Mouse (Mus musculus) midbrain, embryonic 11.5 days (tissue): ENCODE data around the gene Peli1. TPM values are rescaled to one million over a fixed set of nuclear protein-coding genes. Genes with fewer than 3 reads are reported as not detected.

Source experiments
- ATAC-seq: fragments of 200-750 bp; cut with Nextera tagmentation; 2 replicates; pipeline ENCODE4 v1.8.0; 2017; ENCODE audit warnings: moderate TSS enrichment, moderate library complexity; ENCODE audit not compliant: low FRiP score
- DNase-seq: peaks from one replicate; pipeline ENCODE4 v3.0.0; 2015; ENCODE audit warnings: low spot score; ENCODE audit errors: missing footprints
- H3K27ac ChIP-seq: fragments of 300-500 bp; sonication (generic); 2 replicates; pipeline ENCODE4 v1.5.1; 2014; ENCODE audit warnings: low read depth, low read length
- H3K27me3 ChIP-seq: fragments of 300-500 bp; sonication (generic); 2 replicates; pipeline ENCODE4 v1.6.1; 2014; ENCODE audit warnings: mild to moderate bottlenecking, low read length, moderate library complexity, mixed read lengths; ENCODE audit not compliant: control insufficient read depth, insufficient read depth
- H3K36me3 ChIP-seq: fragments of 300-500 bp; sonication (generic); 2 replicates; pipeline ENCODE4 v1.6.1; 2014; ENCODE audit warnings: mild to moderate bottlenecking, low read length, moderate library complexity, mixed read lengths; ENCODE audit not compliant: control insufficient read depth, insufficient read depth
- H3K4me1 ChIP-seq: fragments of 300-500 bp; sonication (generic); 2 replicates; pipeline ENCODE4 v1.6.1; 2014; ENCODE audit warnings: low read length; ENCODE audit not compliant: control insufficient read depth, insufficient read depth
- H3K4me2 ChIP-seq: fragments of 300-500 bp; sonication (generic); 2 replicates; pipeline ENCODE4 v1.6.1; 2014; ENCODE audit warnings: mild to moderate bottlenecking, moderate library complexity
- H3K4me3 ChIP-seq: fragments of 300-500 bp; sonication (generic); 2 replicates; pipeline ENCODE4 v1.5.1; 2014; ENCODE audit warnings: low read depth, low read length
- H3K9ac ChIP-seq: fragments of 300-500 bp; sonication (generic); 2 replicates; pipeline ENCODE4 v1.6.1; 2014; ENCODE audit warnings: low read length
- H3K9me3 ChIP-seq: fragments of 300-500 bp; sonication (generic); 2 replicates; pipeline ENCODE4 v1.6.1; 2016; ENCODE audit warnings: low read length; ENCODE audit not compliant: control insufficient read depth
- WGBS: fragments of 180-500 bp; shearing (Covaris S2); extraction: QIAGEN DNeasy Blood & Tissue Kit; methylation state at CpG from one replicate; pipeline ENCODE4 v1.1.7; 2014; 5-methylcytosine and 5-hydroxymethylcytosine counted together
- polyA plus RNA-seq: library from polyadenylated mRNA; unstranded; fragments of >200 nt; fragmentation: Nextera tagmentation; extraction: Ambion mirVana; gene quantifications from 2 replicates; pipeline ENCODE4 v1.2.1, GENCODE M21; 2014

Peli1 gene
- polyA plus RNA-seq, 1 experiment from 2014 or later, result 108 TPM

- no peak for DNase-seq
- H3K27ac ChIP-seq, result no peak overlapping the region
- H3K4me3 ChIP-seq, result no peak overlapping the region
- no peak overlapping the region for H3K4me2 ChIP-seq
- WGBS, result 95% methylated on average over 1 of the region's 1 CpGs
- no peaks in the 10 kb centered on the region for H3K27me3 ChIP-seq
- H3K36me3 ChIP-seq, result peaks cover 11% of the 10 kb centered on the region
- no peaks in the 10 kb centered on the region for H3K9me3 ChIP-seq
- no peak overlapping the region for H3K9ac ChIP-seq
- ATAC-seq, result no peak
- H3K4me1 ChIP-seq, result no peaks in the 10 kb centered on the region
Measured at GRCm38 (mm10) chr11:21151672-21152071, 60.6 kb downstream of the Peli1 start.

GRCm38 (mm10) chr11:21153111-21153510, 62.0 kb downstream of the Peli1 start:
- Histone ChIP-seq H3K27ac (no peak overlapping the region), H3K9me3 (no peaks in the 10 kb centered on the region), H3K4me2 (no peak overlapping the region), H3K27me3 (no peaks in the 10 kb centered on the region), H3K36me3 (peaks cover 6% of the 10 kb centered on the region), H3K4me3 (no peak overlapping the region), H3K4me1 (no peaks in the 10 kb centered on the region), H3K9ac (no peak overlapping the region)
- no peak for DNase-seq
- WGBS, result 96% methylated on average over 4 of the region's 4 CpGs
- ATAC-seq, result no peak

- no peak for ATAC-seq
- no peak overlapping the region for H3K27ac ChIP-seq
Measured at GRCm38 (mm10) chr11:21157595-21157994, 66.5 kb downstream of the Peli1 start.

GRCm38 (mm10) chr11:21162093-21162492, 71.0 kb downstream of the Peli1 start:
- ATAC-seq (no peak), DNase-seq (no peak)
- Histone ChIP-seq H3K9me3 (no peaks in the 10 kb centered on the region), H3K27me3 (no peaks in the 10 kb centered on the region), H3K4me1 (peaks cover 6% of the 10 kb centered on the region), H3K4me3 (no peak overlapping the region), H3K9ac (no peak overlapping the region), H3K4me2 (no peak overlapping the region), H3K36me3 (no peaks in the 10 kb centered on the region), H3K27ac (no peak overlapping the region)
- WGBS, result 84% methylated on average over 5 of the region's 5 CpGs

More at GRCm38 (mm10) chr11:21157595-21157994, 66.5 kb downstream of the Peli1 start:
- no peaks in the 10 kb centered on the region; the same call in 1 of the 2 replicates for H3K36me3 ChIP-seq
- 71% methylated on average over 4 of the region's 4 CpGs for WGBS
- no peak overlapping the region for H3K4me2 ChIP-seq
- no peaks in the 10 kb centered on the region for H3K9me3 ChIP-seq
- H3K9ac ChIP-seq, result no peak overlapping the region
- no peaks in the 10 kb centered on the region for H3K4me1 ChIP-seq
- no peak overlapping the region for H3K4me3 ChIP-seq
- H3K27me3 ChIP-seq, result no peaks in the 10 kb centered on the region
- no peak for DNase-seq

- WGBS, result 80% methylated on average over 7 of the region's 7 CpGs
- no peaks in the 10 kb centered on the region for H3K27me3 ChIP-seq
- H3K9ac ChIP-seq, result no peak overlapping the region
- H3K36me3 ChIP-seq, result no peaks in the 10 kb centered on the region
- H3K9me3 ChIP-seq, result no peaks in the 10 kb centered on the region
- peaks cover 6% of the 10 kb centered on the region for H3K4me1 ChIP-seq
- no peak overlapping the region for H3K4me3 ChIP-seq
- no peak for ATAC-seq
- H3K27ac ChIP-seq, result no peak overlapping the region
- no peak for DNase-seq
- H3K4me2 ChIP-seq, result no peak overlapping the region
Measured at GRCm38 (mm10) chr11:21163143-21163542, 72.1 kb downstream of the Peli1 start.

- Histone ChIP-seq H3K4me2 (no peak overlapping the region), H3K36me3 (no peaks in the 10 kb centered on the region), H3K9me3 (no peaks in the 10 kb centered on the region), H3K27me3 (no peaks in the 10 kb centered on the region), H3K4me3 (no peak overlapping the region), H3K4me1 (peaks cover 6% of the 10 kb centered on the region), H3K9ac (no peak overlapping the region), H3K27ac (no peak overlapping the region)
- DNase-seq (no peak), ATAC-seq (no peak)
- 10% methylated on average over 5 of the region's 5 CpGs for WGBS
Measured at GRCm38 (mm10) chr11:21163673-21164072, 72.6 kb downstream of the Peli1 start.

- ATAC-seq, result no peak
Measured at GRCm38 (mm10) chr11:21164312-21164993, 73.4 kb downstream of the Peli1 start.

GRCm38 (mm10) chr11:21164994-21165560, 74.0 kb downstream of the Peli1 start:
- H3K36me3 ChIP-seq, result no peaks in the 10 kb centered on the region
- H3K4me1 ChIP-seq, result peaks cover 6% of the 10 kb centered on the region
- H3K9me3 ChIP-seq, result no peaks in the 10 kb centered on the region
- ATAC-seq (no peak), DNase-seq (no peak)
- no peak overlapping the region for H3K4me3 ChIP-seq
- H3K9ac ChIP-seq, result no peak overlapping the region
- H3K4me2 ChIP-seq, result no peak overlapping the region
- WGBS, result 89% methylated on average over 4 of the region's 4 CpGs
- no peak overlapping the region for H3K27ac ChIP-seq
- H3K27me3 ChIP-seq, result no peaks in the 10 kb centered on the region

More at GRCm38 (mm10) chr11:21164312-21164993, 73.4 kb downstream of the Peli1 start:
- WGBS, result 64% methylated on average over 8 of the region's 8 CpGs
- Histone ChIP-seq H3K9me3 (no peaks in the 10 kb centered on the region), H3K4me1 (peaks cover 6% of the 10 kb centered on the region), H3K4me3 (no peak overlapping the region), H3K36me3 (no peaks in the 10 kb centered on the region), H3K27me3 (no peaks in the 10 kb centered on the region), H3K27ac (no peak overlapping the region), H3K9ac (no peak overlapping the region), H3K4me2 (no peak overlapping the region)
- no peak for DNase-seq

- no peaks in the 10 kb centered on the region for H3K9me3 ChIP-seq
- no peak overlapping the region for H3K9ac ChIP-seq
- H3K36me3 ChIP-seq, result no peaks in the 10 kb centered on the region
- H3K27ac ChIP-seq, result no peak overlapping the region
- no peak overlapping the region for H3K4me3 ChIP-seq
- H3K4me1 ChIP-seq, result peaks cover 6% of the 10 kb centered on the region
- 98% methylated on average over 2 of the region's 2 CpGs for WGBS
- no peak overlapping the region for H3K4me2 ChIP-seq
- DNase-seq (no peak), ATAC-seq (no peak)
- H3K27me3 ChIP-seq, result no peaks in the 10 kb centered on the region
Measured at GRCm38 (mm10) chr11:21166495-21167096, 75.5 kb downstream of the Peli1 start.
